Mouse (Mus musculus): ENCODE measurements around the gene Mettl15. TPM values are rescaled to one million over a fixed set of nuclear protein-coding genes. Genes with fewer than 3 reads are reported as not detected.
"Not testable (repeated sequence)": the region's sequence is repeated elsewhere in the genome, so short reads cannot be mapped to it uniquely, and the experiment has no call there.

Gene Mettl15
- polyA plus RNA-seq, 1 experiment from 2014 or later, result 10.0 TPM

DNA sequence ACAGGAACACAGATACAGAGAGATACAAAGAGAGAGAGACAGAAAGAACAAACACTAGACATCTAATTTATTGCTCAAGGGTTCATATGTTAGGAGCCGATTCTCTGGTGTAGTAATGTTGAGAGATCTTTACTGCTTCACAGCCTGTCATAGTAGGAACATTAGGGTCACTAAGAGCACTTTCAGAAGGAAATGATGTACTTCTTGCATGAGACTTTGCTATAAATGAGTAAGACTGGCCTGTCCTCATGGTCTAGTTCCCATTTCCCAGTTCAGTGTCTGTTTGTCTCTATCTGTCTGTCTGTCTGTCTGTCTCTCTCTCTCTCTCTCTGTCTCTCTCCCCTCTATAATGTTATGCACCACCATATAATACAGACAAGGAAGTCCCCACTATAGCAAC lies 7.5 kb downstream of the Mettl15 start:
- WGBS, result 94% methylated on average over 1 of the region's 1 CpGs
- no peak for ATAC-seq
- H3K9me3 ChIP-seq, result no peaks in the 10 kb centered on the region

DNA sequence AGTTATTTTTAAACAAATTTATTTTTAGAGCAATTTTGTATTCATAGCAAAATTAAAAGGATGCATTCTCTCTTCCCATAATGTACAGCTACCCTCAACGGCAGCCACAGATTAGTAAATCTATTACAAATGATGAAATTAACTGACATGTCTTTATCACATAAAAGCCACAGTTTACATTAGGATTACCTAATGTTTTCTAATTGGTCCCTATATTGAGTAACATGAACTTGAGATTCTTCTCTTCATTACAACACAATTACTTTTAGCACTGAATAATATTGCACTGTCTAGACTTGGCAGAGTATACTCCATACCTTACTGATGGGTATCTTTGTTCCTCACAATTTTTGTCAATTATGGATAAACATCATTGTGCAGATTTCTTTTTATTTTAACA lies 17.8 kb downstream of the Mettl15 start:
- H3K9ac ChIP-seq (replicated peaks), result no peak overlapping the region
- WGBS, result 88% methylated on average over 1 of the region's 1 CpGs
- no peaks in the 10 kb centered on the region for H3K36me3 ChIP-seq
- H3K9me3 ChIP-seq, result no peaks in the 10 kb centered on the region
- no peaks in the 10 kb centered on the region for H3K27me3 ChIP-seq
- H3K4me2 ChIP-seq (replicated peaks), result no peak overlapping the region
- no peak overlapping the region for H3K4me3 ChIP-seq (replicated peaks)
- no peaks in the 10 kb centered on the region for H3K4me1 ChIP-seq (replicated peaks)
- ATAC-seq, result no peak
- no peak overlapping the region for H3K27ac ChIP-seq

More for the DNA sequence above, 7.5 kb downstream of the Mettl15 start:
- Histone ChIP-seq H3K27ac (no peak overlapping the region), H3K4me3 (replicated peaks) (no peak overlapping the region), H3K4me1 (replicated peaks) (peaks cover 7% of the 10 kb centered on the region; the same call in 1 of the 2 replicates), H3K27me3 (no peaks in the 10 kb centered on the region), H3K4me2 (replicated peaks) (no peak overlapping the region), H3K9ac (replicated peaks) (no peak overlapping the region), H3K36me3 (no peaks in the 10 kb centered on the region)

DNA sequence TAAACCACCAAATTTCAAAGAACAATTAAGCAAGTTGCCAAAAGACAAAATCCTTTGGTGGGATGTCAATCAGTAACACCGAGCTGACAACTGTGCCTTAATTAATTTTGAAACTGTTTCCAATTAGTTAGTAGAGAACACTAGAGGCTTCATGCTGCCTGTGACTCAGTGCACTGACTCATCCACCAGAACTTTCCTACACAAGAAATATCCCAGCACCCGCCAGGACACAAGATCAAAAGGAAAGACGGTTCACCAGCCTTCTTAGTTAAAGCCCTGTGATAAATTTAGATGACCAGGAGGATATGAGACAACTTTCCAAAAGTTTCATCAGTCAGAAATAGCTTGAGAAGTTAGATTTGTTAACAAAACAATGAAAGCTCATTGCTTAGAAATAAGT lies 38.6 kb downstream of the Mettl15 start:
- WGBS, result 71% methylated on average over 3 of the region's 3 CpGs
- no peaks in the 10 kb centered on the region for H3K36me3 ChIP-seq
- no peak overlapping the region for H3K4me3 ChIP-seq (replicated peaks)
- H3K27ac ChIP-seq, result no peak overlapping the region
- ATAC-seq, result no peak
- H3K9me3 ChIP-seq, result no peaks in the 10 kb centered on the region
- H3K4me2 ChIP-seq (replicated peaks), result no peak overlapping the region
- H3K27me3 ChIP-seq, result no peaks in the 10 kb centered on the region
- no peaks in the 10 kb centered on the region for H3K4me1 ChIP-seq (replicated peaks)
- no peak overlapping the region for H3K9ac ChIP-seq (replicated peaks)

DNA sequence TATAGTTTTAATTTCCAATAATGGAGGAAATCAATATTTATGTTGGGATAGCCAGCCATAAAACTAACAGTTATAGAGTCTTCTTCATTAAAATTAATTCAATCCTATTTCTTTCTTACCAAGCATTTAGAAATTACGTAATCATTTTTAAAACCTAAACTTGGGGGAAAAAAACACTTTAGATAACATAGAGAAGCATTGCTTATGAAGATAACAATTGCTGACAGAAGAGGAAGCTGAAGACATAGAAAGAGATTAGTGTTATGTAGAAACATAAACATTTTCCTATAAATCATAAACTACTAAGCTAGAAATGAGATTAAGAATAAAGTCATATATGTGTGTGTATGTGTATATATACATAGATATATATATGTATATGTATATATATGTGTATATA lies 44.8 kb downstream of the Mettl15 start:
- H3K27ac ChIP-seq, result no peak overlapping the region
- WGBS, result 95% methylated on average over 1 of the region's 1 CpGs
- H3K36me3 ChIP-seq, result no peaks in the 10 kb centered on the region
- ATAC-seq, result no peak
- H3K4me1 ChIP-seq (replicated peaks), result no peaks in the 10 kb centered on the region
- no peak overlapping the region for H3K9ac ChIP-seq (replicated peaks)
- no peak overlapping the region for H3K4me3 ChIP-seq (replicated peaks)
- no peaks in the 10 kb centered on the region for H3K27me3 ChIP-seq
- no peak overlapping the region for H3K4me2 ChIP-seq (replicated peaks)
- no peaks in the 10 kb centered on the region for H3K9me3 ChIP-seq

DNA sequence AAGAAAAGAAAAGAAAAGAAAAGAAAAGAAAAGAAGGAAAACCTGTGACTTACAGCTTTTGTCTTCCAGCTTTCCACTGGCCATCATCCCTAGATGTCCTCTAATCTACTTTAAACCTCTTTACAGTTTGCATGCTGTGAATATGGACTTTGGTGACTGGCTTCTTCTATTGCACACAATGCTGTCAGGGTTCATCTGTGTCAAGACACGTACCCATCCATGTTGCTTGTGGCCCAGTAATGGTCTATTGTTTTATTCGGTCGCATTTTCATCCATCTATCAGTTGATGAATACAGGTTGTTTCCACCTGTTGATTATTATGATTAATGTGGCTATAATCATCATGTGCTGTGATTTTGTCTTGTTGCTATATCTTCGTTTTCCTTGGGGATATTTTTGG lies 46.7 kb downstream of the Mettl15 start:
- Histone ChIP-seq H3K9ac (replicated peaks) (no peak overlapping the region), H3K4me1 (replicated peaks) (no peaks in the 10 kb centered on the region), H3K27ac (no peak overlapping the region), H3K36me3 (no peaks in the 10 kb centered on the region), H3K27me3 (no peaks in the 10 kb centered on the region), H3K9me3 (no peaks in the 10 kb centered on the region), H3K4me3 (replicated peaks) (no peak overlapping the region), H3K4me2 (replicated peaks) (no peak overlapping the region)
- ATAC-seq, result no peak
- 89% methylated on average over 4 of the region's 4 CpGs for WGBS

DNA sequence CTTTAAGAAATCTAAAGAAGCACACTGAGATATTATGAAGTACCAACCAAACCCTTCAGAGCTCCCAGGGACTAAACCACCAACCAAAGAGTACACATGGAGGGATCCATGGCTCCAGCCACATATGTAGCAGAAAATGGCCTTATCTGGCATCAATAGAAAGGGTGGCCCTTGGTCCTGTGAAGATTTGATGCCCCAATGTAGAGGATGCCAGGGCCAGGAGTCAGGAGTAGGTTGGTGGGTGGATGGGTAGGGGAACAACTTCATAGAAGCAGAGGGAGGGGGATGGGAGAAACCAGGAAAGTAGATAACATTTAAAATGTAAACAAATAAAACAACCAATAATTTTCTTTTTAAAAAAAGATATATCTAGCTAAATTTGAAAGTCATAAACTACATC lies 50.1 kb downstream of the Mettl15 start:
- Histone ChIP-seq H3K27me3 (no peaks in the 10 kb centered on the region), H3K36me3 (no peaks in the 10 kb centered on the region), H3K9ac (replicated peaks) (no peak overlapping the region), H3K4me1 (replicated peaks) (no peaks in the 10 kb centered on the region), H3K4me3 (replicated peaks) (no peak overlapping the region), H3K4me2 (replicated peaks) (no peak overlapping the region), H3K27ac (no peak overlapping the region), H3K9me3 (no peaks in the 10 kb centered on the region)
- no peak for ATAC-seq

DNA sequence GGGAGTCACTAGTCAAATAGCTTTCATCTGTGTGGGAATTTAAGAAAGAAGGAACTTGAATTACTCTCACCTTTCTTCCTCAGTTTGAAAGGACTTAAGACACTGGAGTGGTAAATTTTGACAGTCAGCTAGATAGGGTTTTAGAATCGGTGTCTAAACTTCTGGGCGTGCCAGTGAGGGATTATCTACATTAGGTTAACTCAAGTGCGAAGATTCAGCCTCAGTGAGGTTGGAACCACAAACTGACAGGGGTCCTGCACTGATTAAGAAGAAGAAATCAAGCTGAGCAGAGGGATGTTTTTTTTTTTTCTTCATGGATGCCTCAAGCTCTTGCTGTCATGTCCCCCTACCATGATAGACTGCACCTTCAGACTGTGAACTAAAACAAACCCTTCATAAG lies 53.4 kb downstream of the Mettl15 start:
- Histone ChIP-seq H3K27ac (no peak overlapping the region), H3K36me3 (no peaks in the 10 kb centered on the region), H3K4me2 (replicated peaks) (no peak overlapping the region), H3K27me3 (no peaks in the 10 kb centered on the region), H3K9me3 (no peaks in the 10 kb centered on the region), H3K4me3 (replicated peaks) (no peak overlapping the region), H3K9ac (replicated peaks) (no peak overlapping the region), H3K4me1 (replicated peaks) (no peaks in the 10 kb centered on the region)
- WGBS, result 30% methylated on average over 3 of the region's 3 CpGs
- no peak for ATAC-seq

DNA sequence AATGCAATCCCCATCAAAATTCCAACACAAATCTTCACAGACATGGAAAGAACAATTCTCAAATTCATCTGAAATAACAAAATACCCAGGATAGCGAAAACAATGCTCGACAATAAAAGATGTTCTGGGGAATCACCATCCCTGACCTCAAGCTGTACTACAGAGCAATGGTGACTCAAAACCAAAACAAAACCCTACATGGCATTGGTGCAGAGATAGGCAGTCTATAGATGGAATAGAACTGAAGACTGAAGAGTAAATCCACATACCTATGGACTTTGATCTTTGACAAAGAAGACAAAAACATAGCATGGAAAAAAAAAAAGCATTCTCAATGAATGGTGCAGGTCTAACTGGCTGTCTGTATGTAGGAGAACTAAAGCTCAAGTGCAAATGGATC lies 59.1 kb downstream of the Mettl15 start:
- Histone ChIP-seq H3K27ac (no peak overlapping the region), H3K27me3 (no peaks in the 10 kb centered on the region), H3K4me3 (replicated peaks) (no peak overlapping the region), H3K36me3 (no peaks in the 10 kb centered on the region), H3K4me2 (replicated peaks) (no peak overlapping the region), H3K4me1 (replicated peaks) (no peaks in the 10 kb centered on the region), H3K9ac (replicated peaks) (no peak overlapping the region), H3K9me3 (no peaks in the 10 kb centered on the region)
- no peak for ATAC-seq
- 90% methylated on average over 2 of the region's 2 CpGs for WGBS

DNA sequence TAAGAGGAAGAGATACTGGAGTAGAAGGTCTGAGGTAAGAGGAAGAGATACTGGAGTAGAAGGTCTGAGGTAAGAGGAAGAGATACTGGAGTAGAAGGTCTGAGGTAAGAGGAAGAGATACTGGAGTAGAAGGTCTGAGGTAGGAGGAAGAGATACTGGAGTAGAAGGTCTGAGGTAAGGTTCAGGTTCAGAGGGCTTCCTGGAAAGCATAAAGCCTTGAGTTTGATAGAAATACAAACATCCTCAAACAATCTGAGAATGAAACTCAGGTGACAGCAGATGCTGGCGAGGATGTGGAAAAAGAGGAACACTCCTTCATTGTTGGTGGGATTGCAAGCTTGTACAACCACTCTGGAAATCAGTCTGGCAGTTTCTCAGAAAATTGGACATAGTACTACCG lies 63.9 kb downstream of the Mettl15 start:
- not testable (repeated sequence) for H3K9ac ChIP-seq (replicated peaks); H3K4me1 ChIP-seq (replicated peaks); H3K9me3 ChIP-seq; H3K27ac ChIP-seq; ATAC-seq; H3K4me3 ChIP-seq (replicated peaks); H3K36me3 ChIP-seq; H3K27me3 ChIP-seq; H3K4me2 ChIP-seq (replicated peaks)
- 92% methylated on average over 2 of the region's 2 CpGs for whole genome bisulfite sequencing

DNA sequence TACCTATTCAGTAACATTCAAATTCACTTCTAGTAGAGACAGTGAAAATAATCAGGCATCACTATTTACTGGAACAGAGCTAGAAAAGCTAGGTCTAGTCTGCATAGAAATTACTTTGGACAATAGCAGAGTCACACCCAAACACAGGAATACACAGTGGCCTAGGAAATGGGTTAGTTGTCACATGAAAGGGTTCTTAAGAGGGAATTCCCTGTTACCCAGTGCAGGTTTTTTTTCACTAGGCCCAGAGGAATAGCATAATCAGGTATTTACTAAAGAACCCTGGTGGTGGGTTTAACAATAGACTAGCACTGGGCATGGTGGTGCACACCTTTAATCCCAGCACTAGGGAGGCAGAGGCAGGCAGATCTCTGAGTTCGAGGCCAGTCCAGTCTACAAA lies 69.9 kb downstream of the Mettl15 start:
- H3K27ac ChIP-seq; ATAC-seq; H3K4me1 ChIP-seq (replicated peaks); H3K9ac ChIP-seq (replicated peaks); H3K4me2 ChIP-seq (replicated peaks); H3K9me3 ChIP-seq; H3K36me3 ChIP-seq; H3K4me3 ChIP-seq (replicated peaks); H3K27me3 ChIP-seq: not testable (repeated sequence)
- 94% methylated on average over 1 of the region's 1 CpGs for WGBS

DNA sequence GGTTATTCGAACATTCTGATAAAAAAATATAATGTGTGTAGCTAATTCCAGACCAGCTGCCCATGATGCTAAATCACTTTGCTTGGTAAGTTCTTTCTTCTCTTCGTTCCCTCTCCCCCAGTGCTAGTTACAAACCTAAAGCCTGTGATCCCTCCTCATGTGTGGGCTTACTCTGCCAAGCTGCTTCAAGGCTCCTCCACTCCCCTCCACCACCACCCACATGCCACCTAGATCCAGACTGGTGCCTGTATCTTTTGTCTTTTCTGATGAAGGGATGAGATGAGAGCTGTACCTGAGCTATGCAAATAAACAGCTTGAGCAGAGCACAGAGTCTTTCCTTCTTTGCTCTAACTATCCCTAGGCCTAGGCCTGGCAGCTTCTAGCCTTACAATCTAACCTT lies 72.5 kb downstream of the Mettl15 start:
- no peaks in the 10 kb centered on the region for H3K36me3 ChIP-seq
- no peaks in the 10 kb centered on the region for H3K4me1 ChIP-seq (replicated peaks)
- H3K4me3 ChIP-seq (replicated peaks), result no peak overlapping the region
- H3K9ac ChIP-seq (replicated peaks), result no peak overlapping the region
- 89% methylated on average over 2 of the region's 2 CpGs for WGBS
- no peak overlapping the region for H3K27ac ChIP-seq
- H3K9me3 ChIP-seq, result no peaks in the 10 kb centered on the region
- ATAC-seq, result no peak
- H3K4me2 ChIP-seq (replicated peaks), result no peak overlapping the region
- no peaks in the 10 kb centered on the region for H3K27me3 ChIP-seq

DNA sequence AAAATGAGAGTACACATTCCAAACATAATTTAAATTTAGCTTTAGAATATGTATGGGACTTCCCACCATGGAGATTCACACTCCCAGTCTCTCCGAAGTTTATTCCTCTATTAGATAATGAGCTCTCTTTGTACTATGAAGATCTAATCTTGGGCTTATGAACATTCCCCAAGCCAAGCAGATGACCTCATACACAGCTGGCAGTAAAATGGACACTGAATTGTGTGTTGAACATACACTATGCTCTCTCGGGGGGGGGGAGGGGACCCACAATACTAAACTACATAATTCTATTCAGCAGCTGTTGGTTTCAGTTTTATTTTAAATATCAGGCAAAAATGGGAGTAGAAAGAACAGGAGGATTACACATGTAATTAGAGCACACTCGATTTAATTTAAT lies 97.6 kb downstream of the Mettl15 start:
- 76% methylated on average over 3 of the region's 3 CpGs for whole genome bisulfite sequencing
- H3K9me3 ChIP-seq, result no peaks in the 10 kb centered on the region
- H3K4me2 ChIP-seq (replicated peaks), result no peak overlapping the region
- no peaks in the 10 kb centered on the region for H3K36me3 ChIP-seq
- H3K4me1 ChIP-seq (replicated peaks), result no peaks in the 10 kb centered on the region
- H3K9ac ChIP-seq (replicated peaks), result no peak overlapping the region
- no peak for ATAC-seq
- H3K27ac ChIP-seq, result no peak overlapping the region
- H3K4me3 ChIP-seq (replicated peaks), result no peak overlapping the region
- H3K27me3 ChIP-seq, result no peaks in the 10 kb centered on the region

DNA sequence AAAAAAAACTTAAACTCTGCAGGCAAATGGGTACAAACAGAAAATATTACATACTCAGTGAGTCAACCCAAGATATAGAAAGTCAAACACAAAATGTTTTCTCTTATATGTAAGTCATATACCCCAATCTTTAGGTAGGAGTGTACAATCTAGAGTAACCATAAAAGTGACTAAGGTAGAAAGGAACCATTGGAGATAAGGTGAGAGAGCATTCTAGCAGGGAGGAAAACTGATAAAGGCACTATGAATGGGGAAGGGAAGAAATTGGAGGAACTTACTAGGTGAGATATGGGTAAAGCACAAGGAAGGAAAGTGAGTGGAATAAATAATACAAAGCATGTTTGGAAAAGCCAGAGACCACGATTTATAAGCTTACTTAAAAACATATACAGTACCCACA lies 122.0 kb downstream of the Mettl15 start:
- Histone ChIP-seq H3K27ac (no peak overlapping the region), H3K9ac (replicated peaks) (no peak overlapping the region), H3K27me3 (no peaks in the 10 kb centered on the region), H3K36me3 (no peaks in the 10 kb centered on the region), H3K4me1 (replicated peaks) (peaks cover 2% of the 10 kb centered on the region), H3K4me2 (replicated peaks) (no peak overlapping the region), H3K4me3 (replicated peaks) (no peak overlapping the region), H3K9me3 (no peaks in the 10 kb centered on the region)
- ATAC-seq, result no peak
- 74% methylated on average over 1 of the region's 1 CpGs for WGBS

All from midbrain, embryonic 13.5 days (tissue).